Mouse (Mus musculus): ENCODE results near the gene Gm49388.

GRCm38 (mm10) chr7:127745652-127746493 lies 39.5 kb upstream of the Gm49388 start:
- TF ChIP-seq GATA1 (IDR thresholded peaks at IDR 0.05; ENCODE audit: low read length) (no peak), TAL1 (IDR thresholded peaks at IDR 0.05; ENCODE audit: low read length) (no peak)

All from erythroblast, embryonic 14.5 days (primary cell).